Mouse (Mus musculus): ENCODE results near the gene Ptafr.
A peak's percentile ranks its signal among the peaks of the same experiment; 100 is the strongest.

Ptafr gene

DNA sequence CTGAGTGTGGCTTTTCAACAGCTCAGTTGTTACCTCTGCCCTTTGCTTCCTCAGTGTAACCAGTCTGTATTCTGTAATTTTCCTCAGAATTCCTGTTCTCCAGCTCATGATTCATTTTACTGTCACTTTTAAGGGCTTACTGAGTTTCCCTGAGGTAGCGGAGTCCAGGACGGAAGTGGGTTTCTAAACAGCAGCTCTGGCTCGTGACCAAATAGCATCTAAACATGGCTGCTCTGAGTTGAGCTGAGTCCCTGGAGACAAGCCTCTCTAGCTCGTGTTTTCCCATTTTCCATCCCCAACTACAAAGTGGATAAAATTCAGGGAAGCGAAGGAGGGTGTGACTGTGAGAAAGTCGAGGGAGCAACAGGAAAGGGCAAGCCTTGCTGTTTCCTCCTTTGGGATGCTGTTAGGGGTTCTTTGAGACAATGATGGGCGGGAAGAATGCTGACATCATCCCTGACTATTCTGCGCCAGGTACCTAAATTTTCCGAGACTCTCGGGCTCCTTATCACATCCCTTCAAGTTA is 55.0 kb downstream of the Ptafr start:
- peak; percentile 31 to 59 for DNase-seq

- no peak for DNase-seq
Measured at GRCm38 (mm10) chr4:132620134-132620533, 56.3 kb downstream of the Ptafr start.

GRCm38 (mm10) chr4:132621287-132622068 is 57.6 kb downstream of the Ptafr start:
- no peak for DNase-seq

DNA sequence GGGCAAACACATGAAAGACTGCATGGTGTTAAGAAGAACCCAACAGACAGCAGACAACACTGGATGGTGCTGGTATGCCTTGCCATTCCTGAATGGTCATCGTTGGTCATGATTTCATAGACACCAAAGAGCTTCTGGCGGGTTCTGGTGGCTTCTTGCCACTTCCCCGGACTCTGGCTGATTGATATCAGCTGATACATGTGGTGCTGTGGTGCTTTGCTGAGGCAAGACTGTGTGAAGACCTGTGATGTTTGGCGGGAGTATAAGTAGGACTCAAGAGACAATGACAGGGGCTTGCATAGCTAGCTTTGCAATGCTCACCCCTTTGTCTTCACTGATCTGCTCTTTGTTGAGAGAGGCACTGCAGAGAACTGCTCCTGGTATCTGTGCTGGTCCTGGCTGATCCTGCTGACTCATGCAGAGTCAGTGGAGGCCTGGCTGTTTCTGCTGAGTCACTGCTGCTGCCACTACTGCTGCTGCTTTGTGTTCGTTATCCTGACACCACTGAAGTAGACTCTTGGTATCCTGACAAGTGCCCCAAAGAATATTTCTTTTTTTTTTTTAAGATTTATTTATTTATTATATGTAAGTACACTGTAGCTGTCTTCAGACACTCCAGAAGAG is 60.3 kb downstream of the Ptafr start:
- DNase-seq, result no peak

DNA sequence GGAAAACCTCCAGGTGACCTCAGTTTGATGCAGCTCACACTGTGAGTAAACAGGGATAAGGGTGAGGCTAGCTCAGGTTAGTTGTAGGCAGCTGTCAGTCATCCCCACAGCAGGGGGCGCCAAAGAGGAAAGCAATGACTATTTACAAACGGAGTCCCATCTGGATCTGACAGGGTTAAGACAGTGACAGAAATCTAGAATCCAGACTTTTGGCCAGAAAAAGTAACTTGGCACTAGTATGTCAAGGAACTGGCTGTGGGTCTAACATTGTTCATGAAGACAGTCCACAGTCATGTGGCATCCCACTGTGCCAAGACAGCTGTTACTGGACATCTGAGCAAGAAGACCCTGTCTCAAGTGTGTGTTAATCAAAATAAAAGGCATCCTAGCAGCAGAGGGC is 65.0 kb downstream of the Ptafr start:
- peak in 1 of 2 experiments; percentile 76 for DNase-seq
